Mouse (Mus musculus) hindbrain, embryonic 10.5 days (tissue): Measurements from ENCODE around the gene Mcts2. TPM values are rescaled to one million over a fixed set of nuclear protein-coding genes. Genes with fewer than 3 reads are reported as not detected.

Source experiments
- DNase-seq: peaks from one replicate; pipeline ENCODE4 v3.0.0-alpha.2; 2017; ENCODE audit warnings: low spot score
- H3K27ac ChIP-seq: fragments of 300-500 bp; sonication (generic); 2 replicates; pipeline ENCODE4 v1.5.1; 2016; ENCODE audit warnings: mild to moderate bottlenecking, moderate library complexity
- H3K27me3 ChIP-seq: fragments of 300-500 bp; sonication (generic); 2 replicates; pipeline ENCODE4 v1.6.1; 2016; ENCODE audit warnings: mild to moderate bottlenecking; ENCODE audit not compliant: poor library complexity, insufficient read depth, severe bottlenecking
- H3K36me3 ChIP-seq: fragments of 300-500 bp; sonication (generic); 2 replicates; pipeline ENCODE4 v1.6.1; 2016; ENCODE audit warnings: mild to moderate bottlenecking, moderate library complexity
- H3K4me1 ChIP-seq: fragments of 300-500 bp; sonication (generic); replicated peaks from 2 replicates; pipeline ENCODE4 v1.6.1; 2016; ENCODE audit warnings: mild to moderate bottlenecking
- H3K4me3 ChIP-seq: fragments of 300-500 bp; sonication (generic); 2 replicates; pipeline ENCODE4 v1.5.1; 2016; ENCODE audit warnings: mild to moderate bottlenecking, moderate library complexity
- H3K9me3 ChIP-seq: fragments of 300-500 bp; sonication (generic); 2 replicates; pipeline ENCODE4 v1.6.1; 2016; ENCODE audit warnings: mild to moderate bottlenecking, moderate library complexity
- WGBS: fragments of 180-500 bp; shearing (Covaris S2); methylation state at CpG from one replicate; pipeline ENCODE4 v1.1.7; 2016; 5-methylcytosine and 5-hydroxymethylcytosine counted together
- polyA plus RNA-seq: library from polyadenylated mRNA; unstranded; fragments of >200 nt; fragmentation: Nextera tagmentation; extraction: Ambion mirVana; gene quantifications from 2 replicates; pipeline ENCODE4 v1.2.1, GENCODE M21; 2016

Gene Mcts2
- polyA plus RNA-seq, 1 experiment from 2014 or later = 48.7 TPM

DNA sequence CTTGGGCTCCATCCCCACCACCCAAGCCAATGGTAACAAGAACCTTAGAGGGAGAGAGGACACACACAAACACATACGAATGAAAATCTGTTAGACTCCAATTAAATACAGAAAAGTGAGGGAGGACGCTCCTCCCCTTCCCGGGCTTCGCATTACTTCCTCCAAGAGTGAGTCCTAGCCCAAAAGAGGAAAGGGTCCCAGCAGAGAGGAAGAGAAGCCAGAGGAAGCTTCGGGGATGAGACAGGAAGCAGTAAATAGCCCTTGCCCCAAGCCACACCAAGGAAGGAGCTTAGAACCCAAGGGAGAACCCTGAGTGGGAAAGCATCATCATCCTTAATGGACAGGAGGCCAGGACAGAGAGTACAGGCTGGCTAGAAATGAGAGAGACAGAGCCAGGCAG lies 22.2 kb downstream of the Mcts2 start:
- Histone ChIP-seq H3K4me1 (peaks cover 49% of the 10 kb centered on the region), H3K27me3 (no peaks in the 10 kb centered on the region), H3K9me3 (no peaks in the 10 kb centered on the region), H3K27ac (peak overlapping the region; percentile 94), H3K4me3 (no peak overlapping the region), H3K36me3 (peaks cover 47% of the 10 kb centered on the region)
- WGBS = 87% methylated on average over 5 of the region's 5 CpGs
- no peak for DNase-seq

DNA sequence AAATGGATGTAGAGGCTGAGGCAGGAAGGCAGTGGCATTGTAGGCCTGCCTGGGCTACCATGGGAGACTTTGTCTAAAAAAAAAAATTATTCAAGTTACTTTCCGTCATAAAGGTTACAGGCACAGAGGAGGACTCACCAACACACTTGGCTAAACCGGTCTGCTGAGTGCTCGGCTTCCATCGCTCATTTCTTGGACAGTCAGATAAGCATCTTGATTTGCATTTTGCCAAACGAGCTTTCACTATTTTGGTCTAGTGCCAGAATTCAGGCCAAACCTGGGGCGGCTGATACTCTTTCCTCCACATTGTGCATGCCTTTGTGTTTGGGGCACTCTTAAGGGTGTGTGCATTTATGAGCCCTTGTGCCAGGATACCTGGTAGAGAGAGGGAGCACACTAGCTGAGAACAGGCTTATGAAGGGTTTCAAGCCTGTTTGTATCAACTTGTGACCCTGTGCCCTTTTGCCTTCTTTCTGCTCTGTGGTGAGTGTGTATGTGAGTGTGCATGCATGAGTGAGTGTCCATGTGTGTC lies 29.5 kb downstream of the Mcts2 start:
- no peak for DNase-seq

DNA sequence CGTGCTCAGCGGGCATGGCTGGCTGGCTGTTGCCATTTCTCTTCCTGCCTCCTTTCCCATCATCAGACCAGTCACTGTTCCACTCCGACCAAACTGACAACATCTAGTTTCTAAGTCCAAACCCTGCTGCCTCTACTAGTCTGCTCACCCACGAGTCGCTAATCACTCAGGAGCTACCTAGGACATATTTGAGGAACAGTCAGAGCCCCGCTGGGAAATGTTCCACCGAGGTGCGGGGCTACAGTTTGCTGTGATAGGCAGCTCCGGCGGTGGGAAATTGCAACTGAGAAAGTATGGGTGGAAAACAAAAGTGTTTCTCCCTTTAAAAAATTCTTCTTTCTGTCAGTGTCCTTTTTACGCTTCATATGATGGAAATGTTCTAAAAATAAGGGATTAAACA lies 30.8 kb downstream of the Mcts2 start:
- peak overlapping the region; percentile 87 for H3K27ac ChIP-seq
- no peaks in the 10 kb centered on the region for H3K27me3 ChIP-seq
- peaks cover 39% of the 10 kb centered on the region for H3K4me1 ChIP-seq
- H3K9me3 ChIP-seq = no peaks in the 10 kb centered on the region
- no peaks in the 10 kb centered on the region for H3K36me3 ChIP-seq
- H3K4me3 ChIP-seq = peak overlapping the region; percentile 20; the same call in 1 of the 2 replicates
- DNase-seq = peak; percentile 32
- 52% methylated on average over 11 of the region's 11 CpGs for WGBS

More for the DNA sequence above, 29.5 kb downstream of the Mcts2 start:
- 82% methylated on average over 6 of the region's 6 CpGs for WGBS
- Histone ChIP-seq H3K36me3 (no peaks in the 10 kb centered on the region), H3K4me1 (peaks cover 39% of the 10 kb centered on the region), H3K9me3 (no peaks in the 10 kb centered on the region), H3K4me3 (no peak overlapping the region), H3K27ac (peak overlapping the region; percentile 87), H3K27me3 (no peaks in the 10 kb centered on the region)

DNA sequence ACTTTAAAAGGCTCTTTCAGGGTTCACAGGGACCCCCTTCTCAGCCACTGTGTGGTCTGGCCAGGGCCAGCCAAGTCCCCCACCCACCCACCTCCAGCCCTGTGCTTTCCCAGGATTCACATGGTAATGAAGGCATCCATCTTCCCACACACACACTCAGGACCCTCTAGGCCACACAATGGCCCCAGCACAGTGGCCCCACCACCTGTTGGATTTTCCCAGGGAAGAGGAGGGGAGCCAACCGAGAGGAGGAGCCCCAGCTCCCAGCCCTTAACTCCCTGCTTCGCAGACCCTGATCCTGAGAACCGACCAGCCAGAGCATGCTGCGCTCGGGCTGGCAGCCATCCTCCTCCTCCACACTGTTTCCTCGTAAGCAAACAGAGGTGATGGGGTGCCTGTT lies 31.2 kb downstream of the Mcts2 start:
- Histone ChIP-seq H3K27me3 (peaks cover 3% of the 10 kb centered on the region; the same call in 1 of the 2 replicates), H3K27ac (peak overlapping the region; percentile 87), H3K36me3 (no peaks in the 10 kb centered on the region), H3K4me1 (peaks cover 39% of the 10 kb centered on the region), H3K4me3 (peak overlapping the region; percentile 3), H3K9me3 (no peaks in the 10 kb centered on the region)
- peak; percentile 78 for DNase-seq
- whole genome bisulfite sequencing = 26% methylated on average over 6 of the region's 6 CpGs

DNA sequence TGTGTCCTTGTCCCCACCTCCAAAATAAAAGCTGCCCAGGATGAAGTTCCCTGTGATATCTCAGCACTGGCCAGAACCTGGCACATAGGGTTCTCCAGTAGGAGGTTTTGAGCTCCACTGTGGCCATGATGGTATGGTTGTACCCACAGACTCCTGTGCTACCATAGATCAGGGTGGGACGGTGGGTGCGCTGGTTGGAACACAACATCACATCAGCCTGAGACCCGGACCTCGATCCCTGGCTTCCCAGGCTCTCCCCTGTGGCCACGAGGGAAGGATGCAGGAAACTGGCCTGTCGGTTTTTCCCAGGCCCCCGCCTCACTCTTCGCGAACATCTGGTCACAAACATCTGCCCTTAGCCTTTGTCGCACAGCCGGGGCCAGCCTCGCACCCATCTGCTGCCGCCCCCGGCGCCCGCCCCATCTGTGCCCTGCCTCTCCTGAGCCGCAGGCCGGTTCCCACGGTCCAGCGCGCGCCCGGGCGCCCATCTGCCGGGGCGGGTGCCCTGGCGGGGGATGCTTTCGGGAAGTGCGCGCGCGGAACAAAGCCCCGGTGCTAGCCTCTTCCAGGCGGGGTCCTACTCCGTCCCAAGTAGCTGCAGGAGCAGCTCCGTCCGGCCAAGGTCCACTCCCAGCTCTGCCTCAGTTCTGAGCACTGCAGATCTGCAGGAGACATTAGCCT lies 37.0 kb downstream of the Mcts2 start:
- no peaks in the 10 kb centered on the region for H3K36me3 ChIP-seq
- WGBS = 3% methylated on average over 37 of the region's 37 CpGs
- peak overlapping the region; percentile 90 for H3K27ac ChIP-seq
- peaks cover 14% of the 10 kb centered on the region for H3K27me3 ChIP-seq
- H3K9me3 ChIP-seq = no peaks in the 10 kb centered on the region
- DNase-seq = peak; percentile 75
- peaks cover 64% of the 10 kb centered on the region for H3K4me1 ChIP-seq
- peak overlapping the region; percentile 49 for H3K4me3 ChIP-seq

DNA sequence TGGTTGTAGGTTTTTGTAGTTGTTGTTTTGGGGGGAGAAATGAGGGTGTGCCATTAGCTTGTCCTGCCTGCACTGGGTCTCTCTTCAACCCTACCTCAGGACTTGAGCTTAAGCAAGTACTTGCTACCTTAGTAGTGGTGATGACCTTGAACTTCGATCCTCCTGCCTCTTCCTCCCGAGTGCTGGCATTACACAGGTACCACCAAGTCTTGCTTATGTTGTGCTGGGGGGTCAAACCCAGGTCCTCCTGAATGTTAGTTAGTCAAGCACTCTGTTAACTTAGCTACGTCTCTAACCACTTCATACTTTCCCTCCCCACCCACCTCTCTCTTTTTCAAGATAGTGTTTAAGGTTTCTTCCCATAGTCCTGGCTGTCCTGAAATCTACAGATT lies 37.5 kb downstream of the Mcts2 start:
- WGBS = 68% methylated on average over 3 of the region's 3 CpGs
- H3K9me3 ChIP-seq = no peaks in the 10 kb centered on the region
- peaks cover 64% of the 10 kb centered on the region for H3K4me1 ChIP-seq
- no peak for DNase-seq
- peak overlapping the region; percentile 49 for H3K4me3 ChIP-seq
- peaks cover 14% of the 10 kb centered on the region for H3K27me3 ChIP-seq
- H3K36me3 ChIP-seq = no peaks in the 10 kb centered on the region
- peak overlapping the region; percentile 90 for H3K27ac ChIP-seq

DNA sequence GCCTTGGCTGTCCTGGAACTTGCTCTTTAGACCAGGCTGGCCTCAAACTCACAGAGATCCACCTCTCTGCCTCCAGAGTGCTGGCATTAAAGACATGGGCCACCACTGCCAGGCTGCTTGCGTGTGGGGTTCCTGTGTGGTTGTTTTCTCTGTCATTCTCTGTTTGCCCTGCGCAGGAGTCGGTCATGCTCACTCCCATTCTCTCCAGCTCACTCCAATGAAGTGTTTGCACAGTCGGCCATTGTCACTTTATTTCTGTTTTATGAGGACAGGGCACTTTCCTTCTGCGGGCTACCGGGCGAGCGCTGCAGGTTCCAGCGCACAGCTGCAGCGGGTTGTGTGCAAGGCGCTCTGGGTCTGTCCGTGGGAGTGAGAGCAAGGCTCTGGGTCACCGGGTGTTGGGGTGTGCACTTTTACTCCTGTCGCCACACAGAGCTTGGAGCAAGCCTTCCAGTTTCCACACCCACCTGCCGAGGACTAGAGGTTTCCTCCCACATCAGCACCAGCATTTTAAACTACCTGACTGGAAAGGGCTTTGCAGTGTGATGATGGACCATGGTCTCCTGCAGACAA lies 38.4 kb downstream of the Mcts2 start:
- Histone ChIP-seq H3K4me3 (no peak overlapping the region), H3K9me3 (no peaks in the 10 kb centered on the region), H3K27ac (peak overlapping the region; percentile 90), H3K27me3 (peaks cover 14% of the 10 kb centered on the region), H3K4me1 (peaks cover 67% of the 10 kb centered on the region), H3K36me3 (no peaks in the 10 kb centered on the region)
- 65% methylated on average over 15 of the region's 15 CpGs for WGBS
- DNase-seq = no peak

DNA sequence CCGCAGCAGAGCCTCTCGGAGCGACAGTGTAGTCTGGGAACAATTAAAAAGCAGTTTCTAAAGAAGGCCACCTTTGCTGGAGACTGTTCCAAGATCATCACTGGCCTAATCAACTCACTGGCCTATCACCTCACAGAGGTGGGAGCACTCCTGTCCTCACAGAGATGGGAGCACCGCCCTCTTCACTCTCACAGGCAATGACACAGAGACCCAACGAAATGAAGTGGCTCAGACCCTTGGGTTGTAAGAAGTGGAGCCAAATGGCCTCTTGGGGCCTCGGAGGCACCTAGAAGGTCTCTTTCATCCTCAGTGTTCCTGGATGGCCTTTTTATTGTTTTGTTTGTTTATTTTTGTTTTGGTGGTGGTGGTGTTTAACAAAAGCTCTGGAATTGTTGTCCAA lies 39.4 kb downstream of the Mcts2 start:
- peaks cover 14% of the 10 kb centered on the region for H3K27me3 ChIP-seq
- H3K4me1 ChIP-seq = peaks cover 73% of the 10 kb centered on the region
- H3K9me3 ChIP-seq = no peaks in the 10 kb centered on the region
- H3K27ac ChIP-seq = peak overlapping the region; percentile 90
- H3K36me3 ChIP-seq = no peaks in the 10 kb centered on the region
- no peak overlapping the region for H3K4me3 ChIP-seq
- WGBS = 86% methylated on average over 6 of the region's 6 CpGs
- no peak for DNase-seq

DNA sequence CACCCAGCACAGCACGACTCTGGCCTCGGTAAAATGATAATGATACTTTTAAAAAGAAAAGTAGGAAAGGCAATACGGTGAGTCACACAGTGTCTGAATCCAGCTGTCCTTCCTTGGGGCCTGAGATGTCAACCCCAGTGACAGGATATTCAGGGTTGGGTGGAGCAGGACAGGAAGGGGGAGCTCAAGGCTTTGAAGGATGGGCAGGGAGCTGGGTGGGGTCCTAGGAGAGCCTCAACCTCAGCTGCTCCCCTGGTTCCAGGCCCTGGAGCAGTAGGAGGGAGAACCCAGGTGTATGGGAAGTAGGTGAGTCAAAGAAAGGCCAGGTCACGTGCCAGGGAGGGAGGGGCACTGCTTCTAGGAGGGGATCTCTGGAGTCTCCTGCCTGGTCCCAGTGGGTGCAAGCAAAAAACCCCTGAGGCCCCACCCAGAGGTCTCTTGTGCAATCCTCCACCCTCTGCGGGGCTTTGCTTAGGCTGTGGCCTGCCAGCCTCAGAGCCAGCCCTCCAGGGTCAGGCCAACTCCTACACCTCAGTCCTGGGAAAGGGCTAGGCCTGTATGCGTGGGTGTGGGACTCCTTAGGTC lies 40.0 kb downstream of the Mcts2 start:
- Histone ChIP-seq H3K27me3 (peaks cover 14% of the 10 kb centered on the region), H3K9me3 (no peaks in the 10 kb centered on the region), H3K36me3 (no peaks in the 10 kb centered on the region), H3K4me3 (no peak overlapping the region), H3K4me1 (peaks cover 78% of the 10 kb centered on the region), H3K27ac (peak overlapping the region; percentile 90)
- DNase-seq = no peak
- WGBS = 76% methylated on average over 6 of the region's 6 CpGs

DNA sequence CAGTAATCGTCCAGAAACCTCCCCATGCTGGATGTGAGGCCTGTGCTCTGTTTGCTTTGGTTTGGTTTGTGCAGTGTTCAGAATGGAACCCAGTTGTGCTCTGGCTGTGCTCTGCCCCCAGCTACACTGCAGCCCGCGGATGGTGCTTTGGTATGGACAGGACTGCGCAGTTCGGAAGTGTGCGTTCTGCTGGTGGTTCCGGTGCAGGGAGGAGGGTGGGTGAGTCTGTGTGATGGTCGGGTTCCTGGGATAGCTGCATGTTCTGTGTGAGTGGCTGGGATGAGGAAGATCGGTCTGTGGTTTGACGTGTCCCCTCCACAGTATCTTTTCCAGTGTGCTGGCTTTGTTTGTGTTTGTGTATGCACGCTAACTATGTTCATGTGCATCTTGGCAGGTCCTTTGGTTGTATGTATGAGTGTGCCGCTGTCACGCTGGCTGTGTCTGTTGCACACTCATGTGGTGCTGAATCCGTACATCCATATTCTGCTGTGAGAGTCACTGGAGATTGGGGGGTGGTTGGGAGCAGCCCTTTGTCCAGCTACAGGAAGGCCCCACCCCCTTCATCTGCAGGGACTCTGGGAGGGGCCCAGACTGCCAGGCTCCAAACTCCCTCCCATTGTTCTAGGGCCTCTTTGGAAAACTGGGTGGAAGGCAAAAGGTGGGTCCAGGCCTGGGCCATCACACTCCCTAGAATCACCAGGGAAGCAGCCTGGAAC lies 41.1 kb downstream of the Mcts2 start:
- no peak for DNase-seq
- Histone ChIP-seq H3K9me3 (no peaks in the 10 kb centered on the region), H3K27me3 (peaks cover 12% of the 10 kb centered on the region), H3K4me1 (peaks cover 88% of the 10 kb centered on the region), H3K4me3 (no peak overlapping the region), H3K36me3 (no peaks in the 10 kb centered on the region), H3K27ac (peak overlapping the region; percentile 90)
- WGBS = 81% methylated on average over 14 of the region's 14 CpGs

DNA sequence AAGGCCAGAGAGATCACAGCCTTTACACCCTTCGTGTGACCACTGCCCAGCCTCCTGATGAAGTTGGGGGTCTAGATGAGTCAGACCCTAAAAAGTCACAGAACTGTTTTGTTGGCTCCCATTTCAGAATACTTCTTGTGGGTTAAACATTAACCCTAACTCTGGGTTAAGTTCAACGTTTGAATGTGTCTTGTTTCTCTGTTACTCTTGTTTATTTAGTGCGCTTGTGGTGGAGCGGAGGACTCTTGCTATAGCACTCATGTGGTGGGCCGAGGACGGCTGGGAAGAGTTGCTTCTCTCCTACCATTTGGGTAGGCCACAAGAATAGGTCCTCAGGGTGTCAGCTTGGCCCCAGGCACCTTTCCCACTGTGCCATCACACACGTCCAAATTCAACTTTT lies 41.8 kb downstream of the Mcts2 start:
- no peak for DNase-seq
- H3K27me3 ChIP-seq = peaks cover 7% of the 10 kb centered on the region; the same call in 1 of the 2 replicates
- peaks cover 92% of the 10 kb centered on the region for H3K4me1 ChIP-seq
- no peak overlapping the region for H3K4me3 ChIP-seq
- WGBS = 78% methylated on average over 7 of the region's 7 CpGs
- no peaks in the 10 kb centered on the region for H3K36me3 ChIP-seq
- H3K27ac ChIP-seq = peak overlapping the region; percentile 90
- no peaks in the 10 kb centered on the region for H3K9me3 ChIP-seq

DNA sequence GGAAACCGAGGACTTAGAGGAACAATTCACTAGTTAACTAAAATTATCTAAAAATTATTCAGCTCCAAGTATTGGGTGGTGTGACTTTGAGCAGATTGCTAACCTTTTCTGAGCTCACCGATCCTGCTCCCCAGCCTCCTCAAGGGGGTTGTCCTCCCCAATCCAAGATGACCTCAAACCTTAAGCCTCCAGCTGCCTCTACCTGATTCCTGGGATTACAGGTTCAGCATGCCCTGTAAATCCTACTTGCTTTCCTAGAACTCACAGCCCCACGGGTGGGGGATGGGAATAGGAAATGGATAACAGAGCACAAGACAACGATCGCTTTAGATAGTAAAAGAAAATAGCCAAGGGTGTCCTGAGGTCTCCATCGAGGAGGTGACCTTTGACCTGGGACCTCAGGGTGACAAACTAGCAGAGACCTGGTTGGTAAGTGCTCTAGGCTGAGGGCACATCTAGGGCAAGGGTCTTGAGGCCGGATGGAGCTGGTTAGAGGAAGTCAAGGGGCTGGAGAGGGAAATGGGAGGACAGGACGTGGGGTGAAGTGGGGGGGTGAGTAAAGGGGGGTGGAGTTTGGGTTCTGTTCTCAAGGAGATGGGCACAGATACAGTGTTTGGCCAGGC lies 42.3 kb downstream of the Mcts2 start:
- Histone ChIP-seq H3K9me3 (no peaks in the 10 kb centered on the region), H3K27me3 (peaks cover 6% of the 10 kb centered on the region; the same call in 1 of the 2 replicates), H3K4me1 (peaks cover 92% of the 10 kb centered on the region), H3K4me3 (0 out of 2 replicates have a peak overlapping the region, but pooled peaks have one; percentile 12), H3K27ac (peak overlapping the region; percentile 90), H3K36me3 (no peaks in the 10 kb centered on the region)
- DNase-seq = no peak
- WGBS = 42% methylated on average over 8 of the region's 8 CpGs
